Mouse (Mus musculus): ENCODE measurements around the gene Cpn1. TPM values are rescaled to one million over a fixed set of nuclear protein-coding genes. Genes with fewer than 3 reads are reported as not detected.
A peak's percentile ranks its signal among the peaks of the same experiment; 100 is the strongest.

Gene Cpn1
- 1.6 TPM in 1 of 2 replicates, not detected in the other for polyA plus RNA-seq (2015; fragmentation: Nextera tagmentation; extraction: Ambion mirVana)

DNA sequence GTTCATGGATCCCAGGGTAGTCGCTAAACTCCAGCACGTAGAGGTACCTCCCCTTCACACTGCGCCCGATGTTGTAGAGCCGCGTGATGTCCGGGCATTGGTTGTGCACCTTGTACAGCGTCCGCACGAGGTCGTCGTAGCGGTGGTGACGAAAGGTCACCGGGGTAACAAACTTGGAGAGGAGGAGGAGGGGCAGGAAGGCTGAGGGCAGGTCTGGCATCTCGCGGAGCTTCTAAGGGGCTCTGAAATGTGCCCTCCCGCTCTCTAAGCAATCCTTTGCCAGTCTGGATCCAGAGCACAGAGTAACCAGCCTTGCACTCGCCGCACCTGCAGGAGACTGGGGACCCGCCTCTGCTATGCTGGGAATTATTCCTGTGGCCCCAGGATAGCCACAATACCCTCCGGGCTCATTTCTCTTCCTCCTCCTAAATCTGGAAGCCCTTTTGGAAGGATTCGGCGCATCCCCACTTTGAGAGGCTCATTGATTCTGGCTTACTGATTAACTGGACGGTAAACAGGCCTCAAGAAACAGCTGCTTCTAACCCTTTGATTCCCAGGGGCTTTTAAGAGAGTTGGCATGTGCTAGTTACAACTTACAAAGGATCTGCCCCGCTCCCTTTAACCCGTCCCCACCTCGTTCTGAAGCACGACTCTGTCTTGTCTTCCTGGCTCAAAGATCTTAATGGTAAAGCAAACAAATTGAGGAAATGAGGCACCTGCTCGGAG lies at the start of gene Cpn1:
Gene Cpn1 (minus strand): TSS at position 488 of the 726 bp plus-strand sequence.
- no peak within 1 kb of the TSS for H3K27ac ChIP-seq
- no peaks in the 10 kb centered on the region for H3K9me3 ChIP-seq
- H3K4me2 ChIP-seq: peak within 1 kb of the TSS; percentile 41
- no peak within 1 kb of the TSS for H3K4me3 ChIP-seq
- H3K36me3 ChIP-seq: no peaks in the 10 kb centered on the region
- H3K9ac ChIP-seq: no peak within 1 kb of the TSS
- 21% methylated on average over 30 of the region's 30 CpGs for WGBS
- no peak for ATAC-seq (ENCODE audit: insufficient number of reproducible peaks, insufficient read depth, low FRiP score, low TSS enrichment, low read depth)
- H3K27me3 ChIP-seq: peaks cover 16% of the 10 kb centered on the region
- 0 out of 2 replicates have a peak, but pooled peaks cover 7% of the 10 kb centered on the region for H3K4me1 ChIP-seq

- Histone ChIP-seq H3K9ac (no peak overlapping the region), H3K27ac (no peak overlapping the region), H3K4me1 (no peaks in the 10 kb centered on the region), H3K9me3 (no peaks in the 10 kb centered on the region), H3K27me3 (no peaks in the 10 kb centered on the region), H3K4me2 (no peak overlapping the region), H3K4me3 (no peak overlapping the region), H3K36me3 (peaks cover 27% of the 10 kb centered on the region)
- no peak for ATAC-seq (ENCODE audit: insufficient number of reproducible peaks, insufficient read depth, low FRiP score, low TSS enrichment, low read depth)
- WGBS: 88% methylated on average over 5 of the region's 5 CpGs
Observed at GRCm38 (mm10) chr19:44033396-44033795, 47.0 kb upstream of the Cpn1 start.

- no peak overlapping the region for H3K4me2 ChIP-seq
- peaks cover 24% of the 10 kb centered on the region for H3K36me3 ChIP-seq
- 90% methylated on average over 11 of the region's 11 CpGs for WGBS
- H3K4me1 ChIP-seq: no peaks in the 10 kb centered on the region
- no peak overlapping the region for H3K9ac ChIP-seq
- H3K27ac ChIP-seq: no peak overlapping the region
- no peaks in the 10 kb centered on the region for H3K27me3 ChIP-seq
- ATAC-seq (ENCODE audit: insufficient number of reproducible peaks, insufficient read depth, low FRiP score, low TSS enrichment, low read depth): no peak
- H3K4me3 ChIP-seq: no peak overlapping the region
- H3K9me3 ChIP-seq: no peaks in the 10 kb centered on the region
Observed at GRCm38 (mm10) chr19:44032046-44032744, 45.8 kb upstream of the Cpn1 start.

- H3K9me3 ChIP-seq: no peaks in the 10 kb centered on the region
- H3K9ac ChIP-seq: no peak overlapping the region
- no peak overlapping the region for H3K4me2 ChIP-seq
- H3K4me3 ChIP-seq: no peak overlapping the region
- no peak for ATAC-seq (ENCODE audit: insufficient number of reproducible peaks, insufficient read depth, low FRiP score, low TSS enrichment, low read depth)
- H3K4me1 ChIP-seq: no peaks in the 10 kb centered on the region
- H3K27me3 ChIP-seq: no peaks in the 10 kb centered on the region
- H3K36me3 ChIP-seq: peaks cover 5% of the 10 kb centered on the region
- H3K27ac ChIP-seq: no peak overlapping the region
- WGBS: 90% methylated on average over 5 of the region's 5 CpGs
Observed at GRCm38 (mm10) chr19:44030024-44030423, 43.7 kb upstream of the Cpn1 start.

GRCm38 (mm10) chr19:44028972-44029371 lies 42.6 kb upstream of the Cpn1 start, which contains the start of gene Cyp2c23:
Cyp2c23 (minus strand) TSS chr19:44029208.
- no peak within 1 kb of the TSS for H3K9ac ChIP-seq
- no peak for ATAC-seq (ENCODE audit: insufficient number of reproducible peaks, insufficient read depth, low FRiP score, low TSS enrichment, low read depth)
- WGBS: 66% methylated on average over 8 of the region's 8 CpGs
- H3K4me2 ChIP-seq: no peak within 1 kb of the TSS
- no peaks in the 10 kb centered on the region for H3K9me3 ChIP-seq
- no peaks in the 10 kb centered on the region for H3K4me1 ChIP-seq
- H3K36me3 ChIP-seq: peaks cover under 1% of the 10 kb centered on the region; the same call in 1 of the 2 replicates
- no peak within 1 kb of the TSS for H3K4me3 ChIP-seq
- H3K27me3 ChIP-seq: no peaks in the 10 kb centered on the region
- no peak within 1 kb of the TSS for H3K27ac ChIP-seq

DNA sequence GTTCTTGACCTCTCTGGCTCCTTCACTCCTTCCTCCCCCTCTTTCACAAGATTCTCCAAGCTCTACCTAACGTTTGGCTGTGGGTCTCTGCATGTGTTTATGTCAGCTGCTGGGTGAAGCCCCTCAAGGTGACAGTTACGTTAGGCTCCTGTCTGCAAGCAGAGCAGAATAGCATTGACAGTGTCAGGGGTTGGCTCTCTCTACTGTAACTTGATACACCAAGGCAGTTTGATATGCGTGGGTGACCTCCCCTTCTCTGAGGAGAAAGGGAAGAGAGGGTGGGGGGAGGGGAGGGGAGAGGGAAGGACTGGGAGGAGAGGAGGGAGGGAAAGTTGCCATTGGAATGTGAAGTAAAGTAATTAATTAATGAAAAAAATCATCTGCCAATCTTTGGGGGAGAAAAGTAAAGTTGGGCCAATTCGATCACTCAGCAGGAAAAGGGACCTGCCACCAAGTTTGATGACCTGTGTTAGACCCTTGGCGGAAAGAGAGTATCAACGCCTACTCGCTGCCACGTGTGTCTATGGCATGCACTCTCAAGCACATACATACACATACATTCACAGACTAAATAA lies 40.7 kb upstream of the Cpn1 start:
- WGBS: 63% methylated on average over 8 of the region's 8 CpGs
- Histone ChIP-seq H3K27ac (no peak overlapping the region), H3K4me1 (no peaks in the 10 kb centered on the region), H3K4me3 (no peak overlapping the region), H3K27me3 (no peaks in the 10 kb centered on the region), H3K4me2 (no peak overlapping the region), H3K9ac (no peak overlapping the region), H3K9me3 (no peaks in the 10 kb centered on the region), H3K36me3 (no peaks in the 10 kb centered on the region)
- no peak for ATAC-seq (ENCODE audit: insufficient number of reproducible peaks, insufficient read depth, low FRiP score, low TSS enrichment, low read depth)

- Histone ChIP-seq H3K4me1 (no peaks in the 10 kb centered on the region), H3K36me3 (no peaks in the 10 kb centered on the region), H3K9ac (no peak overlapping the region), H3K4me2 (no peak overlapping the region), H3K27me3 (no peaks in the 10 kb centered on the region), H3K27ac (no peak overlapping the region), H3K4me3 (no peak overlapping the region), H3K9me3 (no peaks in the 10 kb centered on the region)
- WGBS: 92% methylated on average over 13 of the region's 13 CpGs
- no peak for ATAC-seq (ENCODE audit: insufficient number of reproducible peaks, insufficient read depth, low FRiP score, low TSS enrichment, low read depth)
Observed at GRCm38 (mm10) chr19:44024921-44025585, 38.7 kb upstream of the Cpn1 start.

DNA sequence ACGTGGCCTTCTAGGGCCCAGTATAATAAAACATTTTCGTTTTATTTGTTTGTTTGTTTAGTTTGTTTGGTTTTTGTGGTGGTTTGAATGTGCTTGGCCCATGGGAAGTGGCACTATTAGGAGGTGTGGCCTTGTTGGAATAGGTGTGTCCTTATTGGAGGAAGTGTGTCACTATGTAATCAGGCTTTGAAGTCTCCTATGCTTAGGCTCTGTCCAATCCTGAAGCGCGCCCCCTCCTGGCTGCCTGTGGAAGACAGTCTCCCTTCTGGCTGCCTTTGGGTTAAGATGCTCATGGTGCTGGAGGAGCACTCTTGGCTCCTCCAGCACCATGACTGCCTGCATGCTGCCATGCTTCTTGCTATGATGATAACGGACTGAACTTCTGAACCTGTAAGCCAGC lies 36.7 kb upstream of the Cpn1 start:
- Histone ChIP-seq H3K9ac (no peak overlapping the region), H3K4me1 (no peaks in the 10 kb centered on the region), H3K36me3 (no peaks in the 10 kb centered on the region), H3K27me3 (no peaks in the 10 kb centered on the region), H3K4me3 (no peak overlapping the region), H3K4me2 (no peak overlapping the region), H3K9me3 (no peaks in the 10 kb centered on the region), H3K27ac (no peak overlapping the region)
- no peak for ATAC-seq (ENCODE audit: insufficient number of reproducible peaks, insufficient read depth, low FRiP score, low TSS enrichment, low read depth)
- 58% methylated on average over 5 of the region's 5 CpGs for WGBS

DNA sequence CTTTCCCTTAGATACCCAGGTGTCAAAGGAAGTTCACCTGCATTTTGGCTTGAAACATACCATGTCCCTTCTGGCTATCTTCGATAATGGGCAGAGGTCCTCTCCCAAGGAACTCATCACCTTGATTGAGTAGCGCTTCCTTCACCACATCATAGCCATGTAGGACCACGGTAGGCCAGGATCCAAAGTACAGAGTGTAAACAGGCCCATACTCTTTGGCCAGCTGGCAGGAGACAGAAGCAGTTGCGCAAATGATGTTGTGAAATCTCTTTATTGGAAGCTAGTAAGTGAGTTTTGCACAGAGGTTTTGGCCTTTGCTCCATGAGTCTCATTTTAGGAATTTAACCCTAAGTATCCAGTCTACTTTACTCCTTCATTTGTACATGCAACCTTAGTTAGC lies 35.1 kb upstream of the Cpn1 start:
- H3K36me3 ChIP-seq: no peaks in the 10 kb centered on the region
- WGBS: 92% methylated on average over 4 of the region's 4 CpGs

GRCm38 (mm10) chr19:44019739-44020138 lies 33.4 kb upstream of the Cpn1 start:
- H3K4me2 ChIP-seq: no peak overlapping the region
- H3K9me3 ChIP-seq: no peaks in the 10 kb centered on the region
- no peak overlapping the region for H3K4me3 ChIP-seq
- H3K36me3 ChIP-seq: no peaks in the 10 kb centered on the region
- H3K9ac ChIP-seq: no peak overlapping the region
- H3K27ac ChIP-seq: no peak overlapping the region
- no peaks in the 10 kb centered on the region for H3K4me1 ChIP-seq
- WGBS: 63% methylated on average over 7 of the region's 7 CpGs
- ATAC-seq (ENCODE audit: insufficient number of reproducible peaks, insufficient read depth, low FRiP score, low TSS enrichment, low read depth): no peak
- no peaks in the 10 kb centered on the region for H3K27me3 ChIP-seq

More for the DNA sequence above, 35.1 kb upstream of the Cpn1 start:
- Histone ChIP-seq H3K4me3 (no peak overlapping the region), H3K9ac (no peak overlapping the region), H3K4me1 (no peaks in the 10 kb centered on the region), H3K27ac (no peak overlapping the region), H3K4me2 (no peak overlapping the region), H3K9me3 (no peaks in the 10 kb centered on the region), H3K27me3 (no peaks in the 10 kb centered on the region)
- ATAC-seq (ENCODE audit: insufficient number of reproducible peaks, insufficient read depth, low FRiP score, low TSS enrichment, low read depth): no peak

GRCm38 (mm10) chr19:44013862-44014261 lies 27.5 kb upstream of the Cpn1 start:
- Histone ChIP-seq H3K27me3 (no peaks in the 10 kb centered on the region), H3K36me3 (no peaks in the 10 kb centered on the region), H3K27ac (no peak overlapping the region), H3K4me2 (no peak overlapping the region), H3K9ac (no peak overlapping the region), H3K4me3 (no peak overlapping the region), H3K9me3 (no peaks in the 10 kb centered on the region), H3K4me1 (no peaks in the 10 kb centered on the region)
- WGBS: 86% methylated on average over 6 of the region's 6 CpGs
- no peak for ATAC-seq (ENCODE audit: insufficient number of reproducible peaks, insufficient read depth, low FRiP score, low TSS enrichment, low read depth)

Measured in embryonic facial prominence, embryonic 13.5 days (tissue).